Mouse (Mus musculus): ENCODE measurements around the gene Sorcs3.

DNA sequence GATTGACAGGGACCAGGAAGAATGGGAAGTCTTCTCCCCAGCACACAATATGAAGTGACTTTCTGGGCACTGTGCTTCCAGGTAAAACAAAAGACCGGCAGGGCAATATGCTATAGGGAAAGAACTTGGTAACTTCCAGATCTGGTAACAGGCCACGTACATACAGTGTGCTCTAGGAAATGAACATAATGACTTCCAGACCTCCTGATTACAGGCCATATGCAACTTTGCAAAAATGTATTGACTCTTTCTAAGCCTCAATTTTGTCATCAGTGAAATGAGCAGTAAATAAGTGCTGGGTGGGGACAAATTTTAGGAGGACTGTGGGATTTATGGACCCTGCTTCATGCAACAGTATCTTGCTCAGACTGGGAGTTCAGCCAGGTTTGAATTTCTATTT, 88.4 kb downstream of the Sorcs3 start:
- no peak for TF ChIP-seq USF1 (IDR thresholded peaks at IDR 0.05; ENCODE audit: low read depth)
- no peak for TF ChIP-seq MYOD1 (IDR thresholded peaks at IDR 0.05; ENCODE audit: control insufficient read depth in 1 of 3, insufficient read length in 2 of 3, low read depth in 2 of 3)
- no peak for TF ChIP-seq MYOG (IDR thresholded peaks at IDR 0.05; ENCODE audit: control insufficient read depth in 1 of 3, insufficient read depth in 1 of 3, insufficient read length in 2 of 3, low read depth in 2 of 3)
- no peak for TF ChIP-seq SRF (IDR thresholded peaks at IDR 0.05; ENCODE audit: control insufficient read depth, insufficient read length, low read depth)
- TF ChIP-seq POLR2A (IDR thresholded peaks at IDR 0.05; ENCODE audit: insufficient read length, low read depth): no peak
